Mouse (Mus musculus): ENCODE measurements around the gene Nxnl1. TPM values are rescaled to one million over a fixed set of nuclear protein-coding genes. Genes with fewer than 3 reads are reported as not detected.

Nxnl1 gene
- polyA plus RNA-seq, 1 experiment from 2014 or later = not detected

GRCm38 (mm10) chr8:71598375-71598774, 32.0 kb upstream of the Nxnl1 start:
- peaks cover 22% of the 10 kb centered on the region for H3K4me1 ChIP-seq (ENCODE audit: control insufficient read depth, insufficient read depth, low read length)

GRCm38 (mm10) chr8:71597451-71597850, 31.1 kb upstream of the Nxnl1 start, which contains the start of gene Fam129c:
Fam129c (plus strand) TSS chr8:71597648.
- Histone ChIP-seq H3K9me3 (ENCODE audit: control insufficient read depth, low read length) (no peaks in the 10 kb centered on the region), H3K4me2 (ENCODE audit: low read length) (no peak within 1 kb of the TSS), H3K27ac (replicated peaks; ENCODE audit: low read depth, low read length) (no peak within 1 kb of the TSS), H3K4me3 (replicated peaks; ENCODE audit: low read depth, low read length) (no peak within 1 kb of the TSS), H3K36me3 (ENCODE audit: control insufficient read depth, insufficient read depth, low read length) (peaks cover 11% of the 10 kb centered on the region; the same call in 1 of the 2 replicates), H3K9ac (replicated peaks; ENCODE audit: low read length) (0 out of 2 replicates have a peak within 1 kb of the TSS, but pooled peaks have one; percentile 16), H3K27me3 (ENCODE audit: control insufficient read depth, insufficient read depth, low read length) (peaks cover 19% of the 10 kb centered on the region), H3K4me1 (ENCODE audit: control insufficient read depth, insufficient read depth, low read length) (peaks cover 21% of the 10 kb centered on the region)
- DNase-seq (no peak), ATAC-seq (ENCODE audit: low FRiP score, low TSS enrichment) (no peak)
- 74% methylated on average over 3 of the region's 3 CpGs for WGBS

More at GRCm38 (mm10) chr8:71598375-71598774, 32.0 kb upstream of the Nxnl1 start:
- Histone ChIP-seq H3K4me2 (ENCODE audit: low read length) (no peak overlapping the region), H3K36me3 (ENCODE audit: control insufficient read depth, insufficient read depth, low read length) (peaks cover 11% of the 10 kb centered on the region; the same call in 1 of the 2 replicates), H3K4me3 (replicated peaks; ENCODE audit: low read depth, low read length) (no peak overlapping the region), H3K27me3 (ENCODE audit: control insufficient read depth, insufficient read depth, low read length) (peaks cover 26% of the 10 kb centered on the region), H3K27ac (replicated peaks; ENCODE audit: low read depth, low read length) (no peak overlapping the region), H3K9me3 (ENCODE audit: control insufficient read depth, low read length) (no peaks in the 10 kb centered on the region), H3K9ac (replicated peaks; ENCODE audit: low read length) (no peak overlapping the region)
- DNase-seq (no peak), ATAC-seq (ENCODE audit: low FRiP score, low TSS enrichment) (no peak)

GRCm38 (mm10) chr8:71596798-71597197, 30.4 kb upstream of the Nxnl1 start:
- no peak overlapping the region for H3K4me3 ChIP-seq (replicated peaks; ENCODE audit: low read depth, low read length)
- H3K9me3 ChIP-seq (ENCODE audit: control insufficient read depth, low read length) = no peaks in the 10 kb centered on the region
- H3K27ac ChIP-seq (replicated peaks; ENCODE audit: low read depth, low read length) = no peak overlapping the region
- H3K9ac ChIP-seq (replicated peaks; ENCODE audit: low read length) = 0 out of 2 replicates have a peak overlapping the region, but pooled peaks have one; percentile 16
- peaks cover 17% of the 10 kb centered on the region for H3K4me1 ChIP-seq (ENCODE audit: control insufficient read depth, insufficient read depth, low read length)
- peaks cover 12% of the 10 kb centered on the region for H3K27me3 ChIP-seq (ENCODE audit: control insufficient read depth, insufficient read depth, low read length)
- no peak for DNase-seq
- H3K36me3 ChIP-seq (ENCODE audit: control insufficient read depth, insufficient read depth, low read length) = peaks cover 11% of the 10 kb centered on the region; the same call in 1 of the 2 replicates
- 81% methylated on average over 4 of the region's 4 CpGs for WGBS
- no peak overlapping the region for H3K4me2 ChIP-seq (ENCODE audit: low read length)
- no peak for ATAC-seq (ENCODE audit: low FRiP score, low TSS enrichment)

DNA sequence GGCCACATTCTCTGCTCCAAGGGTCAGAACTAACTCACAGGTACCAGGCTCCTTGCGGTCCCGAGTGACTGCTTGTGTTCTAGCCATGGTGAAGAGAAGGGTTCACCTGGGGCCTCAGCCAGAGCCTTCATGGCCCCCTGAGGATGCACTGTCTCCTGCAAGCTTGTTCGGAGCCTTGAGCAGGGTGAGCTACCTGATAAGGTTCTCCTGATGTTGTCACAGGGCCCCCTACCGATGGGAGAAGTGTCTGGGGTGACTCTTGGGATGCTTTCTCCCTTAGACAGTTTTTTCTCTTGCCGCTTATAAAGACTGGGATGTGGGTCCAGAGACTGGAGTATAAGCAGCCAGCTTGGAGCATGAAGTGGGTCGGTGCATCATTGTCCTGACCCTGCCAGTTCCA, 30.0 kb upstream of the Nxnl1 start:
- Histone ChIP-seq H3K4me3 (replicated peaks; ENCODE audit: low read depth, low read length) (no peak overlapping the region), H3K27me3 (ENCODE audit: control insufficient read depth, insufficient read depth, low read length) (peaks cover 8% of the 10 kb centered on the region), H3K36me3 (ENCODE audit: control insufficient read depth, insufficient read depth, low read length) (peaks cover 11% of the 10 kb centered on the region; the same call in 1 of the 2 replicates), H3K27ac (replicated peaks; ENCODE audit: low read depth, low read length) (no peak overlapping the region), H3K9me3 (ENCODE audit: control insufficient read depth, low read length) (no peaks in the 10 kb centered on the region), H3K9ac (replicated peaks; ENCODE audit: low read length) (peak overlapping the region; percentile 12; the same call in 1 of the 2 replicates), H3K4me1 (ENCODE audit: control insufficient read depth, insufficient read depth, low read length) (peaks cover 17% of the 10 kb centered on the region), H3K4me2 (ENCODE audit: low read length) (peak overlapping the region; percentile 19; the same call in 1 of the 2 replicates)
- ATAC-seq (ENCODE audit: low FRiP score, low TSS enrichment) (no peak), DNase-seq (no peak)
- WGBS = 58% methylated on average over 6 of the region's 6 CpGs

- H3K4me1 ChIP-seq (ENCODE audit: control insufficient read depth, insufficient read depth, low read length) = peaks cover 20% of the 10 kb centered on the region
- H3K27me3 ChIP-seq (ENCODE audit: control insufficient read depth, insufficient read depth, low read length) = peaks cover 5% of the 10 kb centered on the region; the same call in 1 of the 2 replicates
- H3K36me3 ChIP-seq (ENCODE audit: control insufficient read depth, insufficient read depth, low read length) = peaks cover 11% of the 10 kb centered on the region; the same call in 1 of the 2 replicates
- WGBS = 6% methylated on average over 27 of the region's 27 CpGs
- H3K4me2 ChIP-seq (ENCODE audit: low read length) = peak overlapping the region; percentile 19; the same call in 1 of the 2 replicates
- ATAC-seq (ENCODE audit: low FRiP score, low TSS enrichment) (no peak; the same call in 1 of the 2 replicates), DNase-seq (peak; percentile 92)
- H3K27ac ChIP-seq (replicated peaks; ENCODE audit: low read depth, low read length) = no peak overlapping the region
- H3K9me3 ChIP-seq (ENCODE audit: control insufficient read depth, low read length) = no peaks in the 10 kb centered on the region
- H3K9ac ChIP-seq (replicated peaks; ENCODE audit: low read length) = peak overlapping the region; percentile 12; the same call in 1 of the 2 replicates
- no peak overlapping the region for H3K4me3 ChIP-seq (replicated peaks; ENCODE audit: low read depth, low read length)
Measured at GRCm38 (mm10) chr8:71595862-71596261, 29.5 kb upstream of the Nxnl1 start.

DNA sequence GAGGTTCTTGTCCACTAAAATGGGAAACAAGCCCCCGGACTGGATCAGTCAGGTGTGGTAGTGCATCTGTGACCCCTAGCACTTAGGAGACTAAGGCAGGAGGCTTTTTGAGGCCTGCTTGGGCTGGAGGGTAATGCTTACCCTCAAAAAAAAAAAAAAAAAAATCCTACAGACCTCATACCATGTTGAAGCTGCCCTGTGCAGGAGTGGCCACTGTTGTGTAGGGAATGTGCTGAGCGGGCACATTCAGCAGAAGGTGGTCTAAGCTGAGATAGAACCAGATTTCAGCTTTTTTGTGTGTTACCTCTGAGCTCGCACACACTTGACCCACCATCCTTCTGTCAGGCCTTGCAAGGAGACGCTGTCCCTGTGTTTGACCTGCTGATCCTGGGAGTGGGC, 27.9 kb upstream of the Nxnl1 start:
- no peaks in the 10 kb centered on the region for H3K27me3 ChIP-seq (ENCODE audit: control insufficient read depth, insufficient read depth, low read length)
- DNase-seq = no peak
- H3K9me3 ChIP-seq (ENCODE audit: control insufficient read depth, low read length) = no peaks in the 10 kb centered on the region
- no peak overlapping the region for H3K27ac ChIP-seq (replicated peaks; ENCODE audit: low read depth, low read length)
- 96% methylated on average over 4 of the region's 4 CpGs for WGBS
- 0 out of 2 replicates have a peak, but pooled peaks cover 6% of the 10 kb centered on the region for H3K36me3 ChIP-seq (ENCODE audit: control insufficient read depth, insufficient read depth, low read length)
- H3K4me2 ChIP-seq (ENCODE audit: low read length) = no peak overlapping the region
- no peak overlapping the region for H3K9ac ChIP-seq (replicated peaks; ENCODE audit: low read length)
- peaks cover 24% of the 10 kb centered on the region for H3K4me1 ChIP-seq (ENCODE audit: control insufficient read depth, insufficient read depth, low read length)
- ATAC-seq (ENCODE audit: low FRiP score, low TSS enrichment) = no peak
- no peak overlapping the region for H3K4me3 ChIP-seq (replicated peaks; ENCODE audit: low read depth, low read length)

- ATAC-seq (ENCODE audit: low FRiP score, low TSS enrichment) (no peak), DNase-seq (no peak)
- Histone ChIP-seq H3K4me3 (replicated peaks; ENCODE audit: low read depth, low read length) (no peak overlapping the region), H3K9me3 (ENCODE audit: control insufficient read depth, low read length) (no peaks in the 10 kb centered on the region), H3K27ac (replicated peaks; ENCODE audit: low read depth, low read length) (no peak overlapping the region), H3K36me3 (ENCODE audit: control insufficient read depth, insufficient read depth, low read length) (0 out of 2 replicates have a peak, but pooled peaks cover 3% of the 10 kb centered on the region), H3K9ac (replicated peaks; ENCODE audit: low read length) (no peak overlapping the region; the same call in 1 of the 2 replicates), H3K4me1 (ENCODE audit: control insufficient read depth, insufficient read depth, low read length) (peaks cover 24% of the 10 kb centered on the region), H3K27me3 (ENCODE audit: control insufficient read depth, insufficient read depth, low read length) (no peaks in the 10 kb centered on the region), H3K4me2 (ENCODE audit: low read length) (peak overlapping the region; percentile 97)
- 94% methylated on average over 8 of the region's 8 CpGs for WGBS
Measured at GRCm38 (mm10) chr8:71593556-71594323, 27.3 kb upstream of the Nxnl1 start.

GRCm38 (mm10) chr8:71592374-71593170, 26.2 kb upstream of the Nxnl1 start:
- Histone ChIP-seq H3K36me3 (ENCODE audit: control insufficient read depth, insufficient read depth, low read length) (0 out of 2 replicates have a peak, but pooled peaks cover 3% of the 10 kb centered on the region), H3K27me3 (ENCODE audit: control insufficient read depth, insufficient read depth, low read length) (no peaks in the 10 kb centered on the region), H3K4me1 (ENCODE audit: control insufficient read depth, insufficient read depth, low read length) (peaks cover 24% of the 10 kb centered on the region), H3K27ac (replicated peaks; ENCODE audit: low read depth, low read length) (peak overlapping the region; percentile 99), H3K9ac (replicated peaks; ENCODE audit: low read length) (peak overlapping the region; percentile 97), H3K4me2 (ENCODE audit: low read length) (peak overlapping the region; percentile 97), H3K4me3 (replicated peaks; ENCODE audit: low read depth, low read length) (peak overlapping the region; percentile 74), H3K9me3 (ENCODE audit: control insufficient read depth, low read length) (no peaks in the 10 kb centered on the region)
- DNase-seq (peak; percentile 83), ATAC-seq (ENCODE audit: low FRiP score, low TSS enrichment) (peak; percentile 73)
- 5% methylated on average over 60 of the region's 60 CpGs for WGBS
